Mouse (Mus musculus): Measurements from ENCODE around the gene Hacd1.

DNA sequence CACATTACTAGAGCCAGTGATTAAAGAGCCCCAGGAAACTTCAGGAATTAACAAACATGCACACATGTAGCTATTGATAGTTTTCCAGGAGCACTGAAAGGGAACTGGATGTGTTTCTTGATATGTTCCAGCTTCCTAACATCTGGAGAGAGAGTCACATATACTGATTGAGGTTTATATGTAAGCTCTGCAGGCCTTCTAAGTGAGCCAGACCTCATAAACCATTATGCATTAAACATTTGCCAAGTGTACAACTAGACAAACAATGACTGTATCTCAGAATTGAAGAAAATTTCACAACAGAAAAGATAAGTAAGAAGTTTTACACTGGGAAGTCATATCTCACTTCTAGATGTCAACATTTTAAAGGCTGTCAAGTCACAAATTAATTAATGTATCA lies 167.4 kb downstream of the Hacd1 start:
- TF ChIP-seq POLR2A (IDR thresholded peaks at IDR 0.05; ENCODE audit: low read depth, low read length) (no peak), CTCF (IDR thresholded peaks at IDR 0.05; ENCODE audit: extremely low read depth, insufficient read length, insufficient replicate concordance, low read depth, low read length) (no peak)
